Mouse (Mus musculus) megakaryocyte, embryonic 14.5 days (primary cell): ENCODE results near the gene Abl2.

Experiments used
- FLI1 ChIP-seq: IDR thresholded peaks from 2 replicates; pipeline ENCODE4 v1.6.1; 2012; ENCODE audit warnings: low read length, inconsistent platforms, mixed read lengths
- GATA1 ChIP-seq: IDR thresholded peaks from 3 replicates; pipeline ENCODE4 v1.6.1; 2012; ENCODE audit warnings: mixed read lengths, low read length, inconsistent platforms, borderline replicate concordance

- TF ChIP-seq FLI1 (no peak), GATA1 (no peak)
Measured at GRCm38 (mm10) chr1:156640577-156640976, 82.0 kb downstream of the Abl2 start.
